Mouse (Mus musculus): Measurements from ENCODE around the gene Atxn1.
A peak's percentile ranks its signal among the peaks of the same experiment; 100 is the strongest.

The Atxn1 gene

GRCm38 (mm10) chr13:45931891-45932290 is 32.9 kb downstream of the Atxn1 start:
- DNase-seq (ENCODE audit: low read depth, low spot score) = peak; percentile 29

- no peak for DNase-seq (ENCODE audit: low read depth, low spot score)
These were observed 33.6 kb downstream of the Atxn1 start for GRCm38 (mm10) chr13:45931215-45931614.

GRCm38 (mm10) chr13:45929744-45930143 is 35.1 kb downstream of the Atxn1 start:
- DNase-seq (ENCODE audit: low read depth, low spot score) = no peak

- DNase-seq (ENCODE audit: low read depth, low spot score) = no peak
These were observed 39.5 kb downstream of the Atxn1 start for GRCm38 (mm10) chr13:45925294-45925693.

GRCm38 (mm10) chr13:45924555-45924954 is 40.3 kb downstream of the Atxn1 start:
- no peak for DNase-seq (ENCODE audit: low read depth, low spot score)

GRCm38 (mm10) chr13:45923086-45923485 is 41.7 kb downstream of the Atxn1 start:
- no peak for DNase-seq (ENCODE audit: low read depth, low spot score)

GRCm38 (mm10) chr13:45922467-45922866 is 42.3 kb downstream of the Atxn1 start:
- DNase-seq (ENCODE audit: low read depth, low spot score) = peak; percentile 20

GRCm38 (mm10) chr13:45918956-45919711 is 45.7 kb downstream of the Atxn1 start:
- no peak for DNase-seq (ENCODE audit: low read depth, low spot score)

- no peak for DNase-seq (ENCODE audit: low read depth, low spot score)
These were observed 46.8 kb downstream of the Atxn1 start for GRCm38 (mm10) chr13:45918006-45918380.

- DNase-seq (ENCODE audit: low read depth, low spot score) = no peak
These were observed 47.5 kb downstream of the Atxn1 start for GRCm38 (mm10) chr13:45917058-45918005.

- no peak for DNase-seq (ENCODE audit: low read depth, low spot score)
These were observed 48.9 kb downstream of the Atxn1 start for GRCm38 (mm10) chr13:45915921-45916320.

GRCm38 (mm10) chr13:45915026-45915425 is 49.8 kb downstream of the Atxn1 start:
- no peak for DNase-seq (ENCODE audit: low read depth, low spot score)

- DNase-seq (ENCODE audit: low read depth, low spot score) = no peak
These were observed 50.7 kb downstream of the Atxn1 start for GRCm38 (mm10) chr13:45914117-45914516.

- DNase-seq (ENCODE audit: low read depth, low spot score) = peak; percentile 23
These were observed 53.0 kb downstream of the Atxn1 start for GRCm38 (mm10) chr13:45911848-45912247.

GRCm38 (mm10) chr13:45911069-45911468 is 53.7 kb downstream of the Atxn1 start:
- peak; percentile 82 for DNase-seq (ENCODE audit: low read depth, low spot score)

GRCm38 (mm10) chr13:45910348-45910747 is 54.5 kb downstream of the Atxn1 start:
- peak; percentile 87 for DNase-seq (ENCODE audit: low read depth, low spot score)

- DNase-seq (ENCODE audit: low read depth, low spot score) = peak; percentile 79
These were observed 57.6 kb downstream of the Atxn1 start for GRCm38 (mm10) chr13:45907181-45907691.

GRCm38 (mm10) chr13:45906438-45907166 is 58.2 kb downstream of the Atxn1 start:
- DNase-seq (ENCODE audit: low read depth, low spot score) = peak; percentile 84

- DNase-seq (ENCODE audit: low read depth, low spot score) = no peak
These were observed 59.9 kb downstream of the Atxn1 start for GRCm38 (mm10) chr13:45904955-45905354.

GRCm38 (mm10) chr13:45904456-45904855 is 60.4 kb downstream of the Atxn1 start:
- no peak for DNase-seq (ENCODE audit: low read depth, low spot score)

GRCm38 (mm10) chr13:45903519-45904274 is 61.1 kb downstream of the Atxn1 start:
- no peak for DNase-seq (ENCODE audit: low read depth, low spot score)
